Mouse (Mus musculus) lung, adult 2 months (tissue): ENCODE data around the gene Acads. TPM values are rescaled to one million over a fixed set of nuclear protein-coding genes. Genes with fewer than 3 reads are reported as not detected.
"Not testable (repeated sequence)": the region's sequence is repeated elsewhere in the genome, so short reads cannot be mapped to it uniquely, and the experiment has no call there.

Experiments
- DNase-seq: peaks from one replicate; pipeline ENCODE4 v3.0.0; 2022
- H3K4me1 ChIP-seq: fragments of 200-500 bp; 2 replicates; pipeline ENCODE4 v1.6.1; 2011; ENCODE audit warnings: low read length; ENCODE audit not compliant: control insufficient read depth, insufficient read depth
- H3K4me3 ChIP-seq: fragments of 200-500 bp; replicated peaks from 2 replicates; pipeline ENCODE3; 2011; ENCODE audit warnings: low read depth, mild to moderate bottlenecking, control low read depth, low read length; ENCODE audit errors: extremely low read depth
- CTCF ChIP-seq: fragments of 200-500 bp; IDR thresholded peaks from 2 replicates; pipeline ENCODE4 v1.5.1; 2011; ENCODE audit warnings: mild to moderate bottlenecking, low read length, control low read depth; ENCODE audit not compliant: insufficient read depth
- POLR2A ChIP-seq: fragments of 200-500 bp; IDR thresholded peaks from 2 replicates; pipeline ENCODE4 v1.6.1; 2011; ENCODE audit warnings: low read depth, mild to moderate bottlenecking, control low read depth, low read length, borderline replicate concordance; ENCODE audit errors: extremely low read depth
- WGBS: fragments of 180-500 bp; shearing (Covaris S2); methylation state at CpG from one replicate; pipeline ENCODE4 v1.1.7; 2018; 5-methylcytosine and 5-hydroxymethylcytosine counted together
- polyA plus RNA-seq: library from polyadenylated mRNA; depleted of rRNA; stranded (reverse); fragments of >200 nt; gene quantifications from 2 replicates; pipeline ENCODE4 v1.2.3, GENCODE M21; 2012; rRNA removed

Acads gene
- polyA plus RNA-seq, result 44.9 and 54.3 TPM in 2 replicates

GRCm38 (mm10) chr5:115118961-115119570 is at the start of gene Acads:
Gene Acads (minus strand): TSS chr5:115119346.
- peaks cover 3% of the 10 kb centered on the region; the same call in 1 of the 2 replicates for H3K4me1 ChIP-seq
- under 1% methylated on average over 39 of the region's 39 CpGs for WGBS
- DNase-seq, result peak; percentile 85
- peak within 1 kb of the TSS; percentile 76 for H3K4me3 ChIP-seq
- TF ChIP-seq POLR2A, result peak; percentile 30; the same call in 1 of the 2 replicates
- no peak for TF ChIP-seq CTCF

DNA sequence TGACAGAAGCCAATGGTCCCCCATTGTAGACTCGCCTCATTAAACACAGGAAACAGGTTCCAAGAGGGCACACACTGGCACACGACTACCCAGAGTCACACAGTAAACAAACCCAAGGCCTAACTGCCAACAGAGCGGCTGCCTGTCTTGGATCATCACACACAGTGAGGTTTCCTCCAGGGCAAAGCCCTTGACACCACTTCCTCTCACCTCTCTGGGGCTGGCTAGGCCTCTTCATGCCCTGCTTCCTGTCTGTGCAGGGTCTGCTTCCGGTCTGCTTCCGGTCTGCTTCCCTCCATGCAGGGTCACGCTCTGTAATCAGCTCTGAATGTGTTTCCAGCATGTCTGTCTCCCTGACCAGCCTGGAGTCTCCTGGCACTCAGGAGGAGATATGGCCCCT is 48.2 kb upstream of the Acads start:
- 34% methylated on average over 6 of the region's 6 CpGs for WGBS
- TF ChIP-seq CTCF (no peak), POLR2A (no peak)
- peaks cover 9% of the 10 kb centered on the region for H3K4me1 ChIP-seq
- no peak overlapping the region for H3K4me3 ChIP-seq
- DNase-seq, result no peak

DNA sequence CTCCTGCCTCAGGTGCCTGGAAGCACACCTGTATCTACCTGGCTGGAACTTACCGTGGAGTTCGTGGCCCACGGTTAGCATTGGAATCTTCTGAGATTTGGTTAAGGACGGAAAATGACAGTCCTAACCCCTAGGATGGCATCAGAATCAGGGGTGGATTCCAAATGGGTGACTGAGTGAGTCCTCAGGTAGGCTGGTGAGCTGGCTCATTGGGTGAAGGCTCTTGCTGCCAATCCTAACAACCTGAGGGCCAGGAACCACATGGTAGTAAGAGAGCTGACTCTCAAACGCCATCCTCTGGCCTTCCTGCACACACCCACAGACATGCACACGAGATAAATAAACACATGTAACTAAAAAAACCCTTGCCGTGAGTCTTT is 47.7 kb upstream of the Acads start:
- no peak for DNase-seq
- TF ChIP-seq POLR2A, result no peak
- no peak for TF ChIP-seq CTCF
- WGBS, result 64% methylated on average over 7 of the region's 7 CpGs
- peaks cover 9% of the 10 kb centered on the region for H3K4me1 ChIP-seq
- no peak overlapping the region for H3K4me3 ChIP-seq

DNA sequence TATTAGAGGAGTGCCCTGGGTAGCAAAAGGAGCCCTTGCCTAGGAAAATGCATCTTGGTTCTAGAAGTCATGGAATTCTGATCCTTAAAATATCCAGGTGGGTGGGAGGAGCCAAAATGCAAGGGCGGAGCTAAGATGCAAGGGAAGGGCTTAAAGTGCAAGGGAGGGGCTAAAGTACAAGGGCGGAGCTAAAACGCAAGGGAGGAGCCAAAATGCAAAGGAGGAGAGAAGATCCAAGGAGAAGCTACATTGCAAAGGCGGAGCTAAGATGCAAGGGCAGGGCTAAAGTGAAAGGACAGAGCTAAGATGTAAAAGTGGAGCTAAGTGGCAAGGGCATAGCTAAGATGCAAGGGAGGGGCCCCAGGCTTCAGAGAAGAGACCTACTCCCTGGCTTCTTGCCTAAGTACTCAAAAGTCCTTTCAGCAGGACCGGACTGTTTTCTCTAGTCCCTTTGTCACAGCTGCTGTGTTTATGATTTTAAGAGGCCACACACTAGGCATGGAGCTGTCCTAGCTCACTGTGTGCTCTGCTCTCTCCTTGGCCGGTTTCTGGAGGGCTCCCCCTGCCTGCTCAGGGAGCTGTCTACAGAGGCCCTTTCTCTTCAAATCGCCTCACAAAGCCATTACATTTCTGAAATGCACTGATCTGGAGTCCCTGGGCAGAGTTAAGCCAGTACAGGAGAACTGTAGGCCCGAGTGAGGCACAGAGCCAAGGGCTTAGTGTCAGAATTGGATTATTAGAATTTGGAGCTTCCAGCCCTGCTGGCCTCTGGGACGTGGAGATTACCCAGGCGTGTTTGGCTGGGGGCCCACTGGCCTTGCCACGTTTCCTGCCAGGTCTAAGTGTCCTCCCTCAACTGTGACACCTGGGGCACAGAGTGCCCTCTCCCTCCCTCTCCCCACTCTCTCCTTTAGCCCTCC is 47.0 kb upstream of the Acads start:
- peaks cover 12% of the 10 kb centered on the region for H3K4me1 ChIP-seq
- TF ChIP-seq POLR2A (no peak), CTCF (no peak)
- DNase-seq, result no peak
- WGBS, result 49% methylated on average over 11 of the region's 11 CpGs
- H3K4me3 ChIP-seq, result no peak overlapping the region

GRCm38 (mm10) chr5:115165351-115165750 is 46.2 kb upstream of the Acads start:
- no peak for DNase-seq
- WGBS, result 57% methylated on average over 9 of the region's 9 CpGs
- Histone ChIP-seq H3K4me1 (peaks cover 12% of the 10 kb centered on the region), H3K4me3 (no peak overlapping the region)
- TF ChIP-seq CTCF, result peak; percentile 43
- TF ChIP-seq POLR2A, result no peak

DNA sequence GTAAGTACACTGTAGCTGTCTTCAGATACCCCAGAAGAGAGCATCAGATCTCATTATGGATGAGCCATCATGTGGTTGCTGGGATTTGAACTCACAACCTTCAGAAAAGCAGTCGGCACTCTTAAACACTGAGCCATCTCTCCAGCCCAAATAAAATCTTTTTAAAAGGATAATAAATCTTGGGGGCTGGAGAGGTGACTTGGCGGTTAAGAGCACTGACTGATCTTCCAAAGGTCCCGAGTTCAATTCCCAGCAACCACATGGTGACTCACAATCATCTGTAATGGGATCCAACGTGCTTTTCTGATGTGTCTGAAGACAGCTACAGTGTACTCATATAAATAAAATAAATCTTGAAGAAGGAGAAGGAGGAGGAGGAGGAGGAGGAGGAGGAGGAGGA is 45.3 kb upstream of the Acads start:
- H3K4me3 ChIP-seq, DNase-seq: not testable (repeated sequence)
- peaks cover 12% of the 10 kb centered on the region for H3K4me1 ChIP-seq
- WGBS, result 78% methylated on average over 4 of the region's 4 CpGs

GRCm38 (mm10) chr5:115163563-115163962 is 44.4 kb upstream of the Acads start:
- WGBS, result 48% methylated on average over 8 of the region's 8 CpGs
- TF ChIP-seq POLR2A (no peak), CTCF (peak; percentile 69)
- DNase-seq, result peak; percentile 62
- Histone ChIP-seq H3K4me1 (peaks cover 12% of the 10 kb centered on the region), H3K4me3 (no peak overlapping the region)

DNA sequence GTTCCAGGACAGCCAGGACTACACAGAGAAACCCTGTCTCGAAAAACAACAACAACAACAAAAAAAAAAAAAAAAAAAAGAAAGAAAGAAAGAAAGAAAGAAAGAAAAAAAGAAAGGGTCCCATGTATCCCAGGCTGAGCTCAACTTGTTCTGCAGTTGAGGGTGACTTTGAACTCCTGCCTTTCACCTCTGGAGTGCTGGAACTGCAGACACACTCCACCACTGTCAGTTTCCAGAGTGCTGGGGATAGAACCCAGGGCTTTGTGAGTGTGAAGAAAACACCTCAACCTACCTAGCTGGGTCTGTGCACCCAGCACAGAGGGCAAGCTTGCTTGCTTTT is 42.8 kb upstream of the Acads start:
- WGBS, result 86% methylated on average over 1 of the region's 1 CpGs
- not testable (repeated sequence) for H3K4me3 ChIP-seq, DNase-seq, H3K4me1 ChIP-seq

DNA sequence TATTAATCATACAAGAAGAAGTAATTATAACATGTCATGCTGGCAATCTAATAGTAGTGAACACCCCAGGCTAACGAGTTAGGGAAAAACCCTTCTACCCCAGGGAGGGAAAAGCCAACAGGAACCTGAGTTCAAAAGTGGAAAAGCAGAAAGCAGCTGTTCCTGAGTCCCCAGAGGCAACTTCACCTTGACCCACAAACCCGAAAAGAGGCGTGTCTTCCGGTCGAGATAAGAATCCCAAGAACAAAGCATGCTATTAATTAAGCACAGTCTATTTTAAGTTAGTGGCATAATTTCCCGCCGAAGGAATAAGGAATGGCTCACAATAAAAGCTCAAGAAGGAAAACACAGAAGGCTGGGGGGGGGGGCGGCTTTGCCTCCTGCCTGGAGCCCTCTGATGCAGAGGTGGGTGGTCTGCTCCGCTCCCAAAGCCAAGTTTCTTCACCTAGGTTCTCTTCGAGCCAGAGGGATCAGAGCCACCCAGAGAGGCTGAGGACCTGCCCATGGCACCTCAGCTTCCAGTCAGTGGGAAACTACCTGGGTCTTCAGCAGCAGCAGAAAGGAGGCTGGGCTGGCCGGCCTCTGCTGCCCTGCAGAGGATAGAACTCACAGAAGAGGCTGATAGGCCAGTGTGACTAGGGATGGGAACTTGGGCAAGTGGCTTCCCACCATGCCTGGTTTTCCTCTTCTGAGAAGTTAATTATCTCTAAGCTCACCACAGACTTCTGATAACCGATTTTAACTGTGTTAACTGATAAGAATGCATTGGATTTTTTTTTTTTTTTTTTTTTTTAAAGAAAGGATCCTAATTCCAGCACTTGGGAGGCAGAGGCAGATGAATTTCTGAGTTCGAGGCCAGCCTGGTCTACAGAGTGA is 42.2 kb upstream of the Acads start:
- 28% methylated on average over 13 of the region's 13 CpGs for WGBS
- H3K4me1 ChIP-seq, result peaks cover 6% of the 10 kb centered on the region
- no peak overlapping the region for H3K4me3 ChIP-seq
- TF ChIP-seq CTCF (no peak), POLR2A (no peak)
- no peak for DNase-seq
